Mouse (Mus musculus): ENCODE data around the gene Vegfd.

The Vegfd gene

DNA sequence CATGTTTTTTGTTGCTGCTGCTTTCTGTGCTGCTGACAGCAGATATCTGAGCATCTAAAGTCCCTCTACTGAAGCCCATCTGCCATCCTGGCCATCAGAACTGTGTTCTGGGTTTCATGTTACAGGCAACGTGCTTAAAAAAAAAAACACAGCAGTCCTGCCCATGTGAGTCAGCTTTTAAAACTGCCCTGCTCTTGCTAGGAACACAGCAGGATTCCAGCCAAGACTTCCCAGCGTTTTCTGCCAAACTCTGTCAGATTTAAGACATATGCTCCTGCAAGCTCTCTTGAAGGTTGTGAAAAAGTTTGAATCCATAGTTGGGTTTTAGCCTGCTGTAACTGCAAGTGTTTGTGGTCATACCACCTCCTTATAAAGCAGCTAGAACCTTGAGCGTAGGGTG, at the start of gene Vegfd:
Gene Vegfd, plus strand, starts transcription at position 298 of the 400 bp plus-strand sequence.
- peak; percentile 12 for DNase-seq (ENCODE audit: low spot score)

DNA sequence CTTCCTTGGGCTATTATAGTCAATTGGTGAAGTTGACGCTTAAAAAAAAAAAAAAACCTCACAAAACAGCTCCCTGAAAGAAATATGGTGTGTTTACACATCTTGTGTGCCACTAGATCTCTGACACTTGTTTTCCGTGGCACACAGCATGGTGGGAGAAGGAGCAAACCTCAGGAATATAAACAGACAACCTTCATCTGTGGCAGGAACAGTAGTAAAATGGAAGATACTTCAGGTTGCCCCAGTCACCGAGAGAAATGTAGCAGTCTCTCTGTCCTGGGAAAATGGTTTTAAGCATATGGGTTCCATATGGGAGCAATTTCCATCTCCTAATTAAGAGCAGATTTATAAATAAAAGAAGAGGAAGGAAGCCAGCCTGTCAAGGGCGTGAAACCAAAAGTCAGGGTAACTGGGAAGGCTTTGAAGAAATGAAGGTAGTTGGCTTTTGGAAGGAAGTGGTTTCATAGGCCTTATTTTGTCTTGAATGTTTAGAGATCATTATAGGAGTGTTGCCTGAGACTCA, 49.7 kb upstream of the Vegfd start:
- DNase-seq (ENCODE audit: low spot score): no peak

DNA sequence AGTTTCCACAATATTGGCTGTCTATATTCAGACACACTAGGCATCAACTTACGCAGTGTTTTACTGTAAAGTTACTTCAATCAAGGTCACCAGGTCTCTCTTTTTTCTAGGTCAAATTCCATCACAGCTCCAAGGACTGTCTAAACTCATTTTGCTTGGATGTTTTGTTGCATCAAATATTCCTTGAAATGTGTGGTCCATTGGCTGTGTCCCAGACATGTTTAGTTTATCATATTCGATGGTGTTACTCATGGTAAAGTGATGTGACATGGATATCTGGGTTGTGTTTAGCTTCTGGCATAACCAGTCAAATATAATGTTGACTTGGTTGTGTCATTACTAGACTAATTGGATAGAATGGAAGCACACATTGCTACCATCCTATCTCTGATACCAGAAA, 42.8 kb upstream of the Vegfd start:
- no peak for DNase-seq (ENCODE audit: low spot score)

DNA sequence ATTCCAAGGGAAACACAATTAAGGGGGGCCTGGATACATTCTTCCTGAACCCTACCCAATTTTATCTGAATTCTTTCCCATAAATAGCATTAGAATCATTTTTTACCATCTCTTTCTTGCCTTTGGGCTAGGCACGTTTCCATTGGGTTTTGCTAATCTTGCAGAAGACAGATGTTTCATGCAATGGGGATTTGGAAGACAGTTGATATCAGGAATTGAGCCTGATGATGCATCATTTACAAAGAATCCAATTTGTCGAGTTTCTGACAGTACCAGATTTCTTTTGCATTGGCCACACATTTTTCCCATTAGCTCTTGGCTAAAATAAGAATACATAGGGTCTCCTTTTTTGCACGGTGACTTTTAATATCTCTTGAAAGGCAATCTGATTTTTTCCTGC, 42.4 kb upstream of the Vegfd start:
- DNase-seq (ENCODE audit: low spot score): no peak

DNA sequence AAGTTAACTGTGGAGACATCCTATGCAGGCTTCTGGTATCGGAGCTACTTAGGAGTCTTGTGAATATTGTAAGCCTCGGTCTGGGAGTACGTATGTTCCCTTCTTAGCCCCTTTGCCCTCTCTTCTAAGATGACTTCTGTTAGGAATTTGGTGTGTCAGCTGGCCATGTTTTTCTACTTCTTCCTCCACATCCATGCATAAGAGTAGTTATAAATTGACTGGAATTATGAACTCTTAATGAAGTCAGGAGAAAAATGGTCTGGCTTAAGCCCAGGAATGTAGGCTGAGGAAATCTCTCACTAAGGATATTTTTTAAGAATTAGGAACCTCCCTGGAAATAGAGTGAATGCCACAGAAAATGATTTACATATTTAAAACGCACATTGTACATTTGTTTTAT, 34.6 kb upstream of the Vegfd start:
- DNase-seq (ENCODE audit: low spot score): no peak

DNA sequence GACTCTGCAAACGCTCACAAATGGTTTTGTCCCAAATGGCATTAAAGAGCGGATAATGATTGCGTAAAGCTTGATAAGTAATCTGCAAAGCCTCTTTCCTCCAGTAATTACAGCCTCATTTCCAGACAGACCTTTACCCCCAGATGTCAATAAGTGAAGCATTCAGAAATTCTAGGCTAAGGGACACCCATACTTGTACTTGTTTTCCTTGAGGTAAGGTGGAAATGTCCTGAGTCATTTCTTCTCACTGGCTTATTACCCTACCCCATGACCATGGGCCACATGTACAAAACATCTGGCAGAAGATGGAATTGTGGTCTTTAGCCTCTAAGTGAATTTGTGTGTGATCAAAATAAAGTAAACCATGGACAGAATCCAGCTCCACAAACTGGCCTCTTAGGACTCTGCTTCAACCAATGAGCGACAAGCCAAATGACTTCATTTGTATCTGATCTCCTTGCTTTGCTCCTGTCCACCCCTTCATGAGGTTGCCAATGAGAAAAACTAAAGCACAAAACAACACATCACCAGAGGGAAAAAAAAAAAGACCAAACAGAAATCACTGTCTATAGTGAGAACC, 27.7 kb upstream of the Vegfd start:
- no peak for DNase-seq (ENCODE audit: low spot score)

DNA sequence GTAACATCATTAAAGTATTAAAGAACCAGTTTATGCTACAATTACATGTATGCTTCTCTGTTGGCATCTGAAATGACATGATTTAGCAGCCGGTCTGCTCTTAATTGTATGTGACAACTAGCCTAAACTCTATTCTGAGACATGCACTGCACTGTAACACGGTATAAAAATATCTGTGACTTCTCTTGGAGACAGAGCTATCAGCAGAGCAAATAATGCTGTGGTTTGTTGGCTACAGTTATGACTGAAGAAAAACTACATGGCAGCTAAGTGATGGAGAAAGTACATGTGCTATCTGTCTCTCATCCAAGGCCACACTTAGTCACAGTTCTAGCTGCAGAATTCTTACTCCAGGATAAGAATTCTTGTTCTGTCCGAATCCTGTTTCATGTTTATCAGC, 24.2 kb upstream of the Vegfd start:
- DNase-seq (ENCODE audit: low spot score): no peak

DNA sequence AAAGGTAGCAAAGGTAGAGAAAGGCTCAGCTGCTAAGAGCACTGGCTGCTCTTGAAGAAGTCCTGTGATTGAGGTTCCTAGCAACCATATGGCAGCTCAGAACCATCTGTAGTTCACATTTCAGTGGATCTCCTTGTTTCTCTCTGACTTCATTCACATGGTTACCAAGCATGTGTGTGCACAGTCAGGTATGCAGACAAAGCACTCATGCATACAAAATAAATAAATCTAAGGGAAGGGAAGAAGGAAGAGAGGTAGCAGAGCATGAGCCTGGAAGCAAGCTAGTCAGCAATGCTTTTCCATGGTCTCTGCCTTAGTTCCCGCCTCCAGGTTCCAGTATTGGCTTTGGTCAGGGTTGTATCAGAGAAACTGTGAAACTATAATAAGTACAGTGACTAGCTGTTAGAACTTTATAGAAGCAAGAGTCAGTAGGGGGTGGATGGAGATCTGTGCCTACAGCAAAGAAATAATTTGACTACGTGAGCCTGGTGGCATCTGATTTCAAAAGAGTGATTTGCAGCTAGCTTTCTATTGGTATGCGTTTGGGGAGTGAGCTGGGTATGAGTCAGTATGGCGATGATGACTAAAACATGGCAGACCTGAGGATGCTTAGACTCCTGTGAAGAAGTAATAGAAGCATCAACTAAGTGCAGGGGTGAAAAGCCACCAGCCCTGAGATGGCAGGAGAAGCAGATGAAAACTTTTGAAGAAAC, 7.9 kb upstream of the Vegfd start:
- no peak for DNase-seq (ENCODE audit: low spot score)

DNA sequence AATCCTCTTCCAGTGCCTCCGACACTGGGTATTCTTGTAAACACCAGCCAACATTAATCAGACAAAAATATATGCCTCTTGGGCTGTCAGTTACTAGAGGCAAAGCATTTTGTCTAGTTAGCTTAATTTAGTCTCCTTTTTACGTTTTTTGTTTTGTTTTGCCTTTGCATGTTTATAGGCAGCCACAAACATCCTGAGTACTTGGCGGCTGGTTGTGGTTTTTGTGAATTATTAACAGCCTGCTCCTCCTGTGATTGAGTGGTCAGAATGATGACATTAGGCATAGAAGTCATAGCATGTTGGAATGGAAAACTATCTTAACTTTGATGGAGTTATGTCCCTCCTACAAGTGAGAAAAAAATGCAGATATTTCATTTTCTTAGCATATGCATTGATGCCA, 2.6 kb upstream of the Vegfd start:
- no peak for DNase-seq (ENCODE audit: low spot score)

DNA sequence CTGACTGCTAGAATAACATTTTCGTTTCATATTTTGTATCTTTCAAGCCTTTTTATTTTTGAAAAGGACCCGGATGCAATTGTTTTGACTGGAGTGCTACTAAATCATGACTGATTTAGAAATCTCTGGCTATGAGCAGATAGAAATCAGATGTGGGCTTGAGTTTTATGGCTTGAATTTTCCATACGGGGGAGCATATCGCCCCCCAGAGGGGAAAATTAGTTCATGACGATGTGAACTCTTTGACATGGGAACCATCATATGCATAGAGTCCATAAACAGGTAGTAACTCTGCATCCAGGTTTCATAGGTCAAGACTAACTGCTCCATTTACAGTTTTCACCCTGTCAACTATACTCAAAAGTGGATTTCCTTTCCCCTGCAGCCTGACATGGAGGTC, 1.4 kb downstream of the Vegfd start:
- DNase-seq (ENCODE audit: low spot score): no peak

DNA sequence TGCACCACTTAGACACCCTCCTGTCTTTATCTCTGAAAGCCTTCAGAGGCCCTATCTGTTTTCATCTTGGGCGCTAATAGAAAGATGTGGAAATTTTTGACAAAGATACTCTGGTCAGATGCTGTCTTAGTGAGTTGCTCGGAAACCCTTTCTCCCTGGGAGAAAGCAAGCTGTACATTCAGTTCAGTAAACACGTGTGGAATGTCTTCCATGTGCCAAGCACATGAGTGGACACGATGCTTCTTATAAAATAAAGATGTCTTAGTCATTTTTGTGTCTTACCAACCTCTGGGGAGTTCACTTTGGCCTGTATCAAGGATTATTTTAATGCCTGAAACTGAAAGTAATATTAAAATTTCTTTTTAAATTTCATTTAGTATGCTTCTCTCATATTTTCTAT, 6.5 kb downstream of the Vegfd start:
- no peak for DNase-seq (ENCODE audit: low spot score)

DNA sequence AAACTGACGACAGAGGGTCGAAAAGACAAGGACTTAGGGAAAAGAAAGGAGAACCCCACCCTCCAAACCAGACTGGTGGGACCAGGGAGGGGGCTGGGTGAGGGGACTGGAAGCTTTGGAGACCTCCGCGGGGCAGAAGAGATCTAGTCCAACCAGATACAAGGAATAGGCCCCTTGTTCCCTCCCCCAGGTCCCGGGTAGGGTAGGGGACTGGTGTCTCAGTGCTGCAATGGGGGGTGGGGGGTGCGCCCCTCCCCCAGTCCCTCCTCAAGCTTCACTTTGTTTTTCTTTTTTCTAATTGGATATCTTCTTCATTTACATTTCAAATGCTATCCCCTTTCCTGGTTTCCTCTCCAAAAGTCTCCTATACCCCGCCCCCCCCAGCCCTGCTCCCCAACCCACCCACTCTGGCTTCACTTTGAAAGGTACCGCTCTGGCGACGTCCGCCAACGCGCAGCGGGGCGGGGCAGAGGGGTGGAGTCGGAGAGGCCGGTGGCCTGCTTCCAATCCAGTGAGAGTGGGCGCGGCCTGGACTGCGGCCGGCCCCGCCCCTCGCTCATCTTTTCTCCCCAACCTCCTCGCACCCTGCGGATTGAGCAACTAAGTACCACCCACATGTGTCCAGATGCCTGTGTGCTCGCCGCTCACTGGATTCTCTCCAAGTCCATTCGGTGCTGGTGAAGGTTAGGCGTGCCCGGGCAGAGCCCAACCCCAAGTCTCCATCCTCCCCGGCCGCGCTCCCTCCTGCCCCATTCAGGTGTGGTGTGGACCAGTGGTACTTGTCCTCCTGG, 8.6 kb downstream of the Vegfd start:
- DNase-seq (ENCODE audit: low spot score): peak; percentile 65

DNA sequence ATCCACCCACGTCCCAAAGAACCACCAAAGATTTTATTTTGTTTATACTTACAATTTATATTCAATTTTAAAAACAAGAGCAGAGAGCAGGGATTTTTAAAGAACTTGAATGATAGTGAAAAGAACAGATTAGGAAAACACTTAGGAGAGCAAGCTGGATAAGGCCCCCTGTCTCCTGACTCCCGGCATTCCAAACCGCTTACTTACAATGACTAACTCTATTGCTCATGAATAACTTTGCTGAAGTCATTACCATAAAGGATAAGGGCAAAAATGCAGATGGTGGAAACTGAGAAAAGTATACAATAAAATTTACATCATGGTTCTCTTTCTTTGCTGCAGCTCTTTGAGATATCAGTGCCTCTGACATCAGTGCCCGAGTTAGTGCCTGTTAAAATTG, 20.9 kb downstream of the Vegfd start:
- DNase-seq (ENCODE audit: low spot score): no peak

DNA sequence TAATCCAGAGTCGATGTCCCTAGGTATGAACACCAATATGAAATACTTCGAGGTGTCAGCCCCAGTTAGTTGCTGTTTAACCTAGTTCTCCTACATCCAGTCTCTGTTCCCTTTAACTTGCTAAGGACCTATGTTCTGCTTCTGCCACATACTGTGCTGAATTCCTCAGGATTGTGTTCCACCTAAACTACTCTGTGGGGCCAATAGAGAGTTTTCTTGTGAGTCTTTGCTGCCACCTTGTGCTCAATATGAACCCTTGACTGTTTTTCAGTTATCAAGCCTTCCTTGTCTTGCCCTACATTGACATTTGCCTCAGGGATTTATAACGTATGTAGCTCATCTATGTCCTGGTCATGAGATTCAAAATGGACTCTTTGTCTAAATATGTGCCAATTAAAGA, 25.3 kb downstream of the Vegfd start:
- DNase-seq (ENCODE audit: low spot score): no peak

DNA sequence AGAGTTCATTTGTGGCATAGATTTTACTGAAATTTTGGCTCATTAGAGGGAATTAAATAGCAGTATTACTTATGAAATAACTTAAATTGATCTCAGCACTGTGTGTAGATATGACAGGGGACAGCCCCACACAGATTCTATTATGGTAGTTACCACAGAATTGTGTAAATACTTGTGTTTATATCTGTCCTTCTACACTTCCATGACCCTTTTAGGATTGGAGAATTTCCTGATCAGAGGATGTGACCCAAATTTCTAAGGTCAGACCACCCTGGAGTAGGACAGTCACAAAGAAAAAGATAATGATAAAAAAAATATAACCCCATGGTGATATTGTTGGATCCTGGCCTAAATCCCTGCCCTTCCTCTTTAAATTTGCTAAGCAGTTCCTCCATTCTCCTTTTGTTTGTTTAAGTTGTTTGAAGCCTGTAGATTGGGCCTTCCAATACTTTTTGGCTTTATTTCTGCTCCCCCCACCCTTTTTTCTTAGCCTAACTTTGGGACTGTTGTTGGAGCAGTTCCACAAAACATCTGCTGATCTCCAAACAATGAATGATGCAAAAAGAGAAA, 32.0 kb downstream of the Vegfd start:
- DNase-seq (ENCODE audit: low spot score): no peak

DNA sequence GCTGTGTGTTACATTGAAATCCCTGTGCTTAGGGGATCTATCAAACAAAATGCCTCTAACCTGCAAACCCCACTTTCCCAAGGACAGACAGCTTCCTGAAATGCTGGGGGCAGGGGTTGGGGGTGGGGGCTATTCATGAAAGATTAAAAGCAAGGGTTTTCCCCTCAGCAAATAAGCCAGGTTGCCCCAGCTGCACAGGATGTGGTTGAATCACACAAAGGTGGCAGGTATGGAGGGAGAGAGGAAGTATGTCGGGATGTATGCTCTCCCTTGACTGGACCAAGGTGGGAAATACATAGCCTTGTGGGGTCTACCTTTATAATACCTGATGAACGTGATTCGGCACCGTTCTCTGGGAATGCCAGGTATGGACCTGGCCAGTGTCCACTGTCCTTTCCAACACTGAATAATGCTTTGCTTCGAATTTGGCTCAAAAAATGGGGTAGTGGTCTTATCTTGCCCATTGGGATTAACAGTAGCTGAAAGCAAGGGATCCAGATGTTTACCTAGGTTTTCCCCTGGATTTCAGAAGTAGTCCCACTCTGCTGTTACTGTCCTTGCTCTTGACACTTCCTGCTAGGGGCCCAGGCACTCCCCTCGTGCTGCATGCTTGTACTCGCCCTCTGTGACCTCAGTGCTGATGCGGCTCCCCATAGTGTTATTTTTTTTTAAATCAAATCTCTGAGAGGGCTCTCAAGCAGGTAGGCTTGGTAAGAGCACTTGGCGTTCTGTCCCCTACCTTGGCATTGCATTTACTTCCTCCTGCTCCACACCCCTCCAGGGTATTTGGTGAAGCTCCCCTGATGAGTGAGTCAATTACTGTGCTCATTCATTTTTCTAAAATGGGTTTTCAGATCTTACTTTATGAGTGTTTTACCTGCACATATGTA, 33.2 kb downstream of the Vegfd start:
- no peak for DNase-seq (ENCODE audit: low spot score)

DNA sequence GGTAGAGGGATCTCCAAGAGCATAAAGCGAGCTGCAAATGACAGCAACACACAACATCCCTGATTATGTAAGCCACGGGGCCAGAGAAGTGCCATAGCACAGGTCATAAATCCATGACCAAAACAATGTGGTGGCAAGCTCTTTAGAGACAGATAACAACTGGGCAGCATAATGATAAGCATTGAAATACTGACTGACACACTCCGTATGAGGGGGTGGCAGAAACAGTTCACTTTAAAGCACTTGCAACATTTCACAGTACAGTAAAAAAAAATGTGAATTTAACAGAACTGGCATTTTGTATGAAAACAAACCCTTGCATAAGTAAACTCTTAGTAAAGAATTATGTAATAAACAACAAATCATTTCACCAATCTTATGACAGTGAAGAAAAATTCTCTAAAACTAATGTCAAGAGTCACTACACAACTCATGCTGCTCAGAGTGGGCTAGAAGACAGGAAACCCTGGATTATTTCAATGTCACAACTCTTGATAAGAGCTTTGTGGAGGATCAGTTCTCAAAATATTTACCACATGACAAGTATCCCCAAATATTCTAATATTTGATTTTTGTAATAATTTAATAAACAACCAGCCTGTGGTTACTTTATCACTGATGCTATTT, 35.2 kb downstream of the Vegfd start:
- DNase-seq (ENCODE audit: low spot score): no peak

DNA sequence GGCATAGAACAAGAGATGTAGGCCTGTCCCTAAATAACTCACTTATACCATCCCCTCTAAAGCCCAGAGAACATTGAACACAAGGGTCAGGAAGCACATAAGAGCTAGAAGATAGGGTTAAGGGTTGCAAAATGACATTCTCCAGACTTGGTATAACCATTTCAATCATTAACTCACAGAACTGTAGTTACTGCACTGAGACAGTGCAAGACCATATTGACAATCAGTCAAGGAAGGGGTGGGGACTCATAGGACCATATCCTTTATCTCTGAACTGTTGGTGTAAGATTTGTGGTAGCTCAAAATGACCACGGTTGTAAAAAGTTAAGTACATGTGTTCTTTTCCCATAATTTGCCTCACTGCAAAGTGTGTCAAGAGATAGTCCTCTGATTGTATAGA, 37.4 kb downstream of the Vegfd start:
- no peak for DNase-seq (ENCODE audit: low spot score)

DNA sequence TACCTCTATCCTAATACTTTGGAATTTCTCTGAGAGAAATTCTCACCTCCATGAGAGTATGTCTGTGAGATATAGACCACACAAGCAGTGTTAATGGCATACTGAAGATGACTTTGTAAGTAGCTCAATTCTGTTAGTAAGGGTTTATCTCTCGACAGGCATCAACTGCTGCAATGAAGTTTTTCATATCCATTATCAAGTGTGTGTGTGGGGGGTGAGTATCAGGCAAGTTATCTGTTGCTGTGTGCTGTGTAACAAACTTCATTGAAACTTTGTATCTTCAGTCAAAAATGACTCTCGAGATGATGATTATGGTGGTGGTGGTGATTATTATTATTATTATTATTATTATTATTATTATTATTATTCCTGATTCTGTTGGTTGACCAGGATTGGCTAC, 43.6 kb downstream of the Vegfd start:
- no peak for DNase-seq (ENCODE audit: low spot score)

DNA sequence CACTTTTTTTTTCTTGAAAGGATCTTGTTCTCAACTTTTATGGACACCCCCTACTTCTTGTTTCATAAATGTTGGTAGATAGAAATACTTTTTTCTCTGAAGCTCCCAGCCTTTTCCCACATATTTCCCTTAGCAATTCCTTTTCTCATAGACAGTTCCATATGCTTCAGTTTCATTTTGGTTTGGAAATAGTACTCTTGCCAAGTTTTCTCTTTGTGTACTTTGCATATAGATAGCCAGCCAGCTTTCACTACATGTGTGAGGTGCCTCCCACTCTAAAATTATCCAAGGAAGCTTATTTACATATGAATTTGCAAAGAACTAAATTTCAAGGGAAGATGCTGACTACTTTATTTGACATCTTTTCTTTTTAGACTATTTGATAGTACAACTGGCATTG, 44.8 kb downstream of the Vegfd start:
- no peak for DNase-seq (ENCODE audit: low spot score)

DNA sequence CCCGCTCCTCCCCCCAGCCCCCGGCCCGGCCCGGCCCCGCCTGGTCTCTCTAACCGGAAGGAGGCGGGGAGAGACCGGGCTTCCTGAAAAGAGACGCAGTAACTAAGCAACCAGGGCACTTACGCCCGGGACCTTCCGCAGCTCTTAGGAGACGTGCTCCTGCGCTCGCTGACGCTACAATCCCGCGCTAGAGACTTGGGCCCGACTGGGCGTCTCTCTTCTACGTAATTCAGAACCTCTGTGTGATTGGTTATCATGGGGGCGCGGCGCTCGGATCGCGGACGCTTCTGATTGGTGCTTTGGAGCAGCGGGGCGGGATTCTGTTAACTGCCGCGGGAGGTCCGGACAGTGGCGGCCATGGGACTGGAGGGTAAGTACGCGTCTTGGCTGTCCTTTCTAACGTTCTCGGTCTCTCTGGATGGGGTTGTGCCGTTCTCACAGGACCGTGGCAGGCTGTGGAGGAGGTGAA, 46.3 kb downstream of the Vegfd start, which contains the start of gene Piga:
Gene Piga, plus strand, starts transcription at position 317 of the 469 bp plus-strand sequence.
- peak; percentile 94 for DNase-seq (ENCODE audit: low spot score)
